Mouse (Mus musculus): ENCODE data around the gene Olfml3.

GRCm38 (mm10) chr3:103672716-103673115, 65.1 kb downstream of the Olfml3 start:
- TF ChIP-seq POLR2A (IDR thresholded peaks at IDR 0.05; ENCODE audit: insufficient read length, low read depth) = no peak
- no peak for TF ChIP-seq SRF (IDR thresholded peaks at IDR 0.05; ENCODE audit: control insufficient read depth, insufficient read length, low read depth)
- no peak for TF ChIP-seq TCF12 (IDR thresholded peaks at IDR 0.05; ENCODE audit: insufficient read depth, poor library complexity, severe bottlenecking)
- no peak for TF ChIP-seq POLR2AphosphoS2 (IDR thresholded peaks at IDR 0.05; ENCODE audit: insufficient read length, low read depth)
- no peak for TF ChIP-seq USF1 (IDR thresholded peaks at IDR 0.05; ENCODE audit: low read depth)
- TF ChIP-seq MYOD1 (IDR thresholded peaks at IDR 0.05; ENCODE audit: control insufficient read depth in 1 of 3, insufficient read length in 2 of 3, low read depth in 2 of 3) = no peak
- no peak for TF ChIP-seq TCF3 (IDR thresholded peaks at IDR 0.05; ENCODE audit: insufficient read length, low read depth)
- no peak for TF ChIP-seq MYOG (IDR thresholded peaks at IDR 0.05; ENCODE audit: control insufficient read depth in 1 of 3, insufficient read depth in 1 of 3, insufficient read length in 2 of 3, low read depth in 2 of 3)
- TF ChIP-seq MAX (IDR thresholded peaks at IDR 0.05; ENCODE audit: low read depth) = no peak
- TF ChIP-seq CEBPB (IDR thresholded peaks at IDR 0.05; ENCODE audit: insufficient read depth, poor library complexity, severe bottlenecking) = no peak
- no peak for TF ChIP-seq E2F4 (IDR thresholded peaks at IDR 0.05; ENCODE audit: insufficient read depth)
